Mouse (Mus musculus) ES-E14 (cell line): ENCODE data around the gene Stpg4. TPM values are rescaled to one million over a fixed set of nuclear protein-coding genes. Genes with fewer than 3 reads are reported as not detected.

Experiments used
- DNase-seq: peaks from one replicate; pipeline ENCODE4 v3.0.0-alpha.2; 2013; ENCODE audit warnings: low read depth, low spot score
- H3K27ac ChIP-seq: 2 replicates; pipeline ENCODE4 v1.5.1; 2012; ENCODE audit warnings: low read depth, mild to moderate bottlenecking, low read length, moderate library complexity, mixed read lengths; ENCODE audit not compliant: poor library complexity, insufficient read depth, severe bottlenecking
- H3K36me3 ChIP-seq: 2 replicates; pipeline ENCODE4 v1.6.1; 2012; ENCODE audit warnings: mild to moderate bottlenecking, low read length, moderate library complexity, mixed read lengths; ENCODE audit not compliant: control insufficient read depth, poor library complexity, insufficient read depth, severe bottlenecking
- H3K4me1 ChIP-seq, 2 experiments: fragments of 150-350 bp in 1 of 2; sonication (generic) in 1 of 2; 2 replicates each; pipeline ENCODE4 v1.6.1; 2012; ENCODE audit warnings: low read length in 2 of 2, mild to moderate bottlenecking in 1 of 2, mixed read lengths in 1 of 2; ENCODE audit not compliant: control insufficient read depth in 2 of 2, insufficient read depth in 2 of 2, poor library complexity in 1 of 2
- H3K4me3 ChIP-seq, 2 experiments: fragments of 150-350 bp in 1 of 2; sonication (generic) in 1 of 2; 2 replicates each; pipeline ENCODE4 v1.5.1; 2012; ENCODE audit warnings: low read length in 2 of 2, low read depth in 1 of 2, mild to moderate bottlenecking in 1 of 2, mixed read lengths in 1 of 2; ENCODE audit not compliant: insufficient read depth in 1 of 2, poor library complexity in 1 of 2, severe bottlenecking in 1 of 2
- H3K9ac ChIP-seq: 2 replicates; pipeline ENCODE4 v1.6.1; 2012; ENCODE audit warnings: low read depth, mild to moderate bottlenecking, low read length, mixed read lengths; ENCODE audit not compliant: poor library complexity, insufficient read depth, severe bottlenecking
- H3K9me3 ChIP-seq: fragments of 150-350 bp; sonication (generic); 2 replicates; pipeline ENCODE4 v1.6.1; 2012; ENCODE audit warnings: low read depth, mild to moderate bottlenecking, low read length; ENCODE audit not compliant: control insufficient read depth, insufficient read depth
- CHD2 ChIP-seq: IDR thresholded peaks from 2 replicates; pipeline ENCODE4 v1.6.1; 2014; ENCODE audit warnings: mild to moderate bottlenecking, low read depth, low read length, inconsistent platforms
- HCFC1 ChIP-seq: IDR thresholded peaks from 2 replicates; pipeline ENCODE4 v1.6.1; 2012; ENCODE audit warnings: low read length, inconsistent platforms, borderline replicate concordance; ENCODE audit not compliant: insufficient read depth
- MAFK ChIP-seq: IDR thresholded peaks from 2 replicates; pipeline ENCODE4 v1.6.1; 2014; ENCODE audit warnings: mild to moderate bottlenecking, low read depth, low read length, inconsistent platforms; ENCODE audit not compliant: insufficient read depth
- ZC3H11A ChIP-seq: IDR thresholded peaks from 2 replicates; pipeline ENCODE4 v1.6.1; 2012; ENCODE audit warnings: low read depth, mild to moderate bottlenecking, inconsistent platforms, low read length, borderline replicate concordance
- ZNF384 ChIP-seq: IDR thresholded peaks from 2 replicates; pipeline ENCODE4 v1.6.1; 2012; ENCODE audit warnings: low read depth, low read length, inconsistent platforms
- in situ Hi-C, 2 experiments: fragments of 600-800 bp; cut with MboI; formaldehyde crosslinking; loops; one replicate each; pipeline ENCODE4 v1.15.1; 2025; ENCODE audit warnings: low sequenced_read_pairs in 2 of 2, inconsistent platforms in 1 of 2; ENCODE audit not compliant: unreplicated experiment in 2 of 2
- total RNA-seq: library from RNA; depleted of rRNA; stranded (reverse); fragments of 300-350 nt; gene quantifications from 2 replicates; pipeline ENCODE4 v1.2.3, GENCODE M21; 2012

Stpg4 gene
- total RNA-seq, 1 experiment: not detected

GRCm38 (mm10) chr17:87441537-87441936 is 14.0 kb upstream of the Stpg4 start:
- TF ChIP-seq ZC3H11A (no peak), ZNF384 (no peak), CHD2 (no peak), HCFC1 (no peak), MAFK (no peak)

GRCm38 (mm10) chr17:87439441-87439840 is 11.9 kb upstream of the Stpg4 start:
- H3K4me1 ChIP-seq: peaks cover 0 to 7% of the 10 kb centered on the region in 2 experiments; a peak in 2 of 4 replicates
- no peak overlapping the region for H3K27ac ChIP-seq
- no peak overlapping the region for H3K4me3 ChIP-seq
- H3K9me3 ChIP-seq: no peaks in the 10 kb centered on the region
- peaks cover 23% of the 10 kb centered on the region for H3K36me3 ChIP-seq
- TF ChIP-seq MAFK (no peak), CHD2 (no peak), ZNF384 (no peak), HCFC1 (no peak)
- no peak overlapping the region for H3K9ac ChIP-seq
- no peak for DNase-seq
- in situ Hi-C loops: no loop called here

More at GRCm38 (mm10) chr17:87441537-87441936, 14.0 kb upstream of the Stpg4 start:
- Histone ChIP-seq H3K9ac (no peak overlapping the region), H3K4me3 (no peak overlapping the region), H3K9me3 (no peaks in the 10 kb centered on the region), H3K4me1 (peaks cover 0 to 7% of the 10 kb centered on the region in 2 experiments; a peak in 2 of 4 replicates), H3K36me3 (peaks cover 8% of the 10 kb centered on the region), H3K27ac (no peak overlapping the region)
- DNase-seq: no peak
- in situ Hi-C loops: no loop called here

- Histone ChIP-seq H3K9me3 (no peaks in the 10 kb centered on the region), H3K36me3 (peaks cover 35% of the 10 kb centered on the region), H3K4me1 (peaks cover 0 to 3% of the 10 kb centered on the region in 2 experiments; a peak in 1 of 4 replicates), H3K9ac (no peak overlapping the region), H3K27ac (no peak overlapping the region), H3K4me3 (no peak overlapping the region)
- in situ Hi-C loops: no loop called here
- DNase-seq: no peak
- TF ChIP-seq ZNF384 (no peak), HCFC1 (no peak), ZC3H11A (no peak), CHD2 (no peak), MAFK (no peak)
Measured at GRCm38 (mm10) chr17:87433929-87434328, 6.4 kb upstream of the Stpg4 start.

GRCm38 (mm10) chr17:87432743-87433142 is 5.2 kb upstream of the Stpg4 start:
- in situ Hi-C loops: no loop called here
- H3K4me3 ChIP-seq: no peak overlapping the region
- peaks cover 35% of the 10 kb centered on the region for H3K36me3 ChIP-seq

GRCm38 (mm10) chr17:87432314-87432713 is 4.8 kb upstream of the Stpg4 start:
- in situ Hi-C loops: no loop called here
- DNase-seq: no peak
- Histone ChIP-seq H3K4me3 (no peak overlapping the region), H3K4me1 (peaks cover 0 to 3% of the 10 kb centered on the region in 2 experiments; a peak in 1 of 4 replicates), H3K9me3 (no peaks in the 10 kb centered on the region), H3K36me3 (peaks cover 32% of the 10 kb centered on the region), H3K9ac (no peak overlapping the region), H3K27ac (no peak overlapping the region)
- TF ChIP-seq ZC3H11A (no peak), HCFC1 (no peak), MAFK (no peak), ZNF384 (no peak), CHD2 (no peak)

More at GRCm38 (mm10) chr17:87432743-87433142, 5.2 kb upstream of the Stpg4 start:
- H3K27ac ChIP-seq: no peak overlapping the region
- no peak overlapping the region for H3K9ac ChIP-seq
- no peaks in the 10 kb centered on the region for H3K9me3 ChIP-seq
- peaks cover 0 to 4% of the 10 kb centered on the region in 2 experiments; a peak in 1 of 4 replicates for H3K4me1 ChIP-seq
- DNase-seq: no peak
- no peak for TF ChIP-seq HCFC1
- TF ChIP-seq ZNF384: no peak
- no peak for TF ChIP-seq MAFK
- TF ChIP-seq CHD2: no peak
